Mouse (Mus musculus) hindbrain, postnatal 0 days (tissue): ENCODE measurements at regions not wholly inside any gene's neighbourhood (a gene's known extent, or its start where the extent isn't known, plus 50 kb on each side); places are given as distances from the start of the nearest gene placed in this dataset.
A peak's percentile ranks its signal among the peaks of the same experiment; 100 is the strongest.

Source experiments
- ATAC-seq: fragments of 200-750 bp; cut with Nextera tagmentation; 2 replicates; pipeline ENCODE4 v1.8.0; 2017; ENCODE audit warnings: mild to moderate bottlenecking, moderate TSS enrichment, moderate library complexity
- DNase-seq: peaks from one replicate; pipeline ENCODE4 v3.0.0-alpha.2; 2015; ENCODE audit warnings: low spot score
- H3K27ac ChIP-seq: fragments of 300-500 bp; sonication (generic); 2 replicates; pipeline ENCODE4 v1.5.1; 2014; ENCODE audit warnings: mild to moderate bottlenecking
- H3K27me3 ChIP-seq: fragments of 300-500 bp; sonication (generic); 2 replicates; pipeline ENCODE4 v1.6.1; 2014; ENCODE audit warnings: low read length, mixed read lengths; ENCODE audit not compliant: insufficient read depth
- H3K36me3 ChIP-seq: fragments of 300-500 bp; sonication (generic); 2 replicates; pipeline ENCODE4 v1.6.1; 2014; ENCODE audit warnings: low read length, mixed read lengths; ENCODE audit not compliant: insufficient read depth
- H3K4me1 ChIP-seq: fragments of 300-500 bp; sonication (generic); 2 replicates; pipeline ENCODE4 v1.6.1; 2014; ENCODE audit warnings: antibody characterized with exemption, low read length, mixed read lengths; ENCODE audit not compliant: insufficient read depth
- H3K4me2 ChIP-seq: fragments of 300-500 bp; sonication (generic); 2 replicates; pipeline ENCODE4 v1.6.1; 2014; ENCODE audit warnings: low read depth, mild to moderate bottlenecking, low read length, moderate library complexity, mixed read lengths
- H3K4me3 ChIP-seq: fragments of 300-500 bp; sonication (generic); 2 replicates; pipeline ENCODE4 v1.5.1; 2014; ENCODE audit warnings: low read length
- H3K9ac ChIP-seq: fragments of 300-500 bp; sonication (generic); replicated peaks from 2 replicates; pipeline ENCODE4 v1.6.1; 2014; ENCODE audit warnings: mild to moderate bottlenecking, low read length, moderate library complexity, mixed read lengths
- H3K9me3 ChIP-seq: fragments of 300-500 bp; sonication (generic); 2 replicates; pipeline ENCODE4 v1.6.1; 2016; ENCODE audit warnings: low read length, mixed read lengths
- CTCF ChIP-seq: IDR thresholded peaks from 2 replicates; pipeline ENCODE4 v1.5.1; 2016; ENCODE audit warnings: antibody characterized with exemption, control low read depth, low read depth
- WGBS: fragments of 180-500 bp; shearing (Covaris S2); extraction: QIAGEN DNeasy Blood & Tissue Kit; methylation state at CpG from one replicate; pipeline ENCODE4 v1.1.7; 2014; 5-methylcytosine and 5-hydroxymethylcytosine counted together

DNA sequence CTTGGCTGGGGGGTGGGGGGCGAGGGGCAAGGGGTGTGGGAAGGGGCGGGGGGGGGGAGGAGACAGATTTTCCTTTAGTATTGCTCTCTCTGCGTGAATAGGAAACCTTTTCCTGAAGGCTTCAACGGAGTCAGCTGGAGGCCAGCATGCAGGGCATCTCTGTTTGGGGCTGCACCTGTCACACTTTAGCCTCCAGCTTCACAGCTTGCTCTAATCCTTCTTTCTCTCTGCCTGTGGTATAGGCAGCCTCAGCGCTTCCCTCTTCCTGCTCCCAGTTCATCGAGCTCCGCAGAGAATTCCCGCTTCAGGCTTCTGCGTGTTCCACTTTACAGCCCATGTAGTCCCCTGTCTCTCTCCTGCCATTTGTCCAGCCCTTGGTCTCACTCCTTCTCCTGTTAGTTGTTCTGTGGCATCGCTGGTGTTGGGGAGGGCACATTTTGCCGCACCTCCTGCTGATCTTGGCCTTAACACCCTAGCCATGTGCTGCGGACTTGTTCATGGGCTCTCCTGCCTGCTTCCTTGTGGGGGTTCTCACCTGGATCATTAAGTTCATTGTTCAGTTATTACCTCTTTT, 51.7 kb upstream of the Jph4 start:
- Histone ChIP-seq H3K27ac (no peak overlapping the region), H3K4me1 (no peaks in the 10 kb centered on the region), H3K9me3 (no peaks in the 10 kb centered on the region), H3K4me2 (no peak overlapping the region), H3K4me3 (no peak overlapping the region), H3K9ac (peak overlapping the region; percentile 28; the same call in 1 of the 2 replicates), H3K27me3 (no peaks in the 10 kb centered on the region), H3K36me3 (no peaks in the 10 kb centered on the region)
- TF ChIP-seq CTCF = no peak
- 22% methylated on average over 12 of the region's 12 CpGs for WGBS
- no peak for ATAC-seq
- DNase-seq = peak; percentile 19

DNA sequence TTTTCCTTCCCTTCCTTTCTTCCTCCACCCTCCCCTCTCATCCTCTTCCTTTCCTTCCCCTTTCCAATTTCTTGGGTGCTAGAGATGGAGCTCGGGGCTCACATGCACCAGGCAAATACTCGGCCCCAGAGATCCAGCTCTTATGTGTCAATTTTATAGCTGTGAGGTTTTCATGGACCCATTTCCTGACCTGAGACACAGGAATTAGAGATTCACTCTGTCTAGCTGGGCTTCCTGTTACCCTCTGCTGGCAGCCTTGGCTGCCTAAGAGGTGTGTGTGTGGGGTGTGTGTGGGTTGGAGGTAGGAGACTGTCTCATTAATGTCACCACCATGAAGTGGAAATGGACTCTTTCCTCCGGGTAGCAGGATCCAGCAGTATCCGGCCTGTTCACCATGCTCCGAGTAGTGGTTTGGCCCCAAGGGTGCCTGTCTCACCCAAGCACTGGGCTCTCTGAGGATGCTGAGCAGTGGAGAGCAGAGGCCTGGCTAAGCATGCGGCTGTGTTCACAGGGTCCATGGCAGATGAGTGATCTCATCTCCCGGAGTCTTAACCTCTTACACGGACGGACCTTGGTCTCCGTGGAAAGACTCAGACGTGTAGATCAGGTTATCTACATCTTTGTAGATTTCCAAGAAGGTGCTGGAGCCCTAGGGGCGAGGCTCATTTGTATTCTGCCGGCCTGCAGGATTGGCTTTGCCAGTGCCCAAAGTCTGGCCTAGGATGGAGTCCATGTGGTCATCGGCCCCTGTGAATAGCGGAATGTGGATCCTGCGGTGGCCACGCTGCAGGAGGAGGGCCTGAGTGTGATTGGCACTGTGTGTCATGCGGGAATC, 52.5 kb upstream of the Jph4 start:
- ATAC-seq = no peak; the same call in 1 of the 2 replicates
- Histone ChIP-seq H3K4me3 (no peak overlapping the region), H3K4me1 (no peaks in the 10 kb centered on the region), H3K27ac (no peak overlapping the region), H3K9ac (no peak overlapping the region), H3K27me3 (no peaks in the 10 kb centered on the region), H3K9me3 (no peaks in the 10 kb centered on the region), H3K4me2 (no peak overlapping the region), H3K36me3 (no peaks in the 10 kb centered on the region)
- DNase-seq = no peak
- 91% methylated on average over 18 of the region's 18 CpGs for WGBS
- no peak for TF ChIP-seq CTCF

DNA sequence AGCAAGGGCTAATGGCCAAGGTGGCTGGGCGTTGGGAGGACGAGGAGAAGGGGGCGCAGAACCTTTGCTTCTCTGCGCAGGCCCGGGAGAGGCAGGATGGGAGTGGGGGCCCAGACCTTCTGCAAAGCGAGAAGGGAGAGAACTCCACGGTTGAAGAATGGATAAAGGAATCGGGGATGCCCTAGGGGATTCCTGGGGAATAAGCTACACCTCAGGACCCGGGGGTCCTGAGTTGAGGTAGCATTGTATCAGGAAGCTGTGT, 52.0 kb upstream of the Dhrs2 start:
- no peak overlapping the region for H3K4me3 ChIP-seq
- no peak overlapping the region for H3K27ac ChIP-seq
- H3K9me3 ChIP-seq = no peaks in the 10 kb centered on the region
- DNase-seq (no peak), ATAC-seq (no peak)
- H3K4me1 ChIP-seq = no peaks in the 10 kb centered on the region
- 96% methylated on average over 9 of the region's 9 CpGs for WGBS
- no peaks in the 10 kb centered on the region for H3K36me3 ChIP-seq
- no peak for TF ChIP-seq CTCF
- H3K9ac ChIP-seq = no peak overlapping the region
- H3K4me2 ChIP-seq = no peak overlapping the region
- H3K27me3 ChIP-seq = no peaks in the 10 kb centered on the region

DNA sequence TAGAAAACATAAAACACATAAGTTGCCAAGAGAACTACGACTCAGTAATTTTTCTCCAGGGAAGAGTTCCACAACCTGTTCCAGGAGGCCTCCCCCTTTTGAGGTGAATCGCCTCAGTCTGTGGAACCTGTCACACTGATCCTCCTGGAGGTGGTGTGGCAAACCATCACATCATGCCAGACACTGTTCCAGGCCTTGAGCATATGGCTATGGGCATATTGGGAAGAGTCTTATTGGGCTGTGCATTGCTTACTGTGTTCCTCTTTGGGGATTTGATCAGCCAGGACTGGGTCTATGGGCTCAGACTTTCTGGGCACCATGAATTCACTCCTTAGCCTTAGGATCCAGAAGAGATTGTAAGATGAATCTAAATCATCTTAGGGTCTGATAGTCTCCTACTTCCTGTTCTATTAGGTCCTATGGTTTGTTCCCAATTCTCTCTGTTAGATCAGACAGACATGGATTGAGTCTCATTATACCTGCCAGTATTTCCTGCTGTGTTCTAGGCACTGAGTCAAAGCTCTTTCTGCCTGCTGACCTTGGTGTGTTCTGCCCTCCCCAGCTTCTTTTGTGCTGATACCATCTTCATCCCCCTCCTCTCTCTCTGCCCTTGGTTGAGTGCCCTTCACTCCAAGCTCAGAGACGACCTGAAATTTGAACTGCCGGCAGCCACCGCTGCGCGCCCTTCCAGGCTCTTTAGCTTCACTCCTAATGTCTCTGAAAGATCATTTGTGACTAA, 50.3 kb upstream of the Dhrs2 start:
- ATAC-seq (no peak), DNase-seq (peak; percentile 20)
- no peak for TF ChIP-seq CTCF
- Histone ChIP-seq H3K4me2 (no peak overlapping the region), H3K36me3 (no peaks in the 10 kb centered on the region), H3K4me1 (no peaks in the 10 kb centered on the region), H3K27me3 (no peaks in the 10 kb centered on the region), H3K4me3 (no peak overlapping the region), H3K27ac (no peak overlapping the region), H3K9ac (no peak overlapping the region), H3K9me3 (no peaks in the 10 kb centered on the region)
- 75% methylated on average over 7 of the region's 7 CpGs for WGBS
